Mouse (Mus musculus): Measurements from ENCODE around the gene Ddx41.

- TF ChIP-seq CTCF (IDR thresholded peaks at IDR 0.05; ENCODE audit: insufficient read depth, low read depth, low read length) (no peak), POLR2A (IDR thresholded peaks at IDR 0.05; ENCODE audit: insufficient read depth, low read depth, low read length) (no peak)
Measured at GRCm38 (mm10) chr13:55507877-55508276, 28.6 kb downstream of the Ddx41 start.

Measured in olfactory bulb, adult 2 months (tissue).